Mouse (Mus musculus): ENCODE results near the gene Pcnx. TPM values are rescaled to one million over a fixed set of nuclear protein-coding genes. Genes with fewer than 3 reads are reported as not detected.

Gene Pcnx
- polyA plus RNA-seq, 1 experiment from 2014 or later: 11.4 TPM

GRCm38 (mm10) chr12:81941191-81941590 lies 81.4 kb downstream of the Pcnx start:
- H3K27me3 ChIP-seq (ENCODE audit: control insufficient read depth, insufficient read depth, low read length): no peaks in the 10 kb centered on the region
- H3K4me3 ChIP-seq (ENCODE audit: low read depth, low read length): no peak overlapping the region
- no peak overlapping the region for H3K27ac ChIP-seq (ENCODE audit: low read depth, low read length)
- ATAC-seq (ENCODE audit: low FRiP score) (no peak), DNase-seq (ENCODE audit: low spot score, missing footprints) (no peak)
- H3K36me3 ChIP-seq (ENCODE audit: control insufficient read depth, insufficient read depth, low read length): no peaks in the 10 kb centered on the region
- peaks cover under 1% of the 10 kb centered on the region for H3K4me1 ChIP-seq (ENCODE audit: control insufficient read depth, insufficient read depth, low read length)
- H3K9me3 ChIP-seq (ENCODE audit: control insufficient read depth, low read length): no peaks in the 10 kb centered on the region
- WGBS: 78% methylated on average over 9 of the region's 9 CpGs
- no peak overlapping the region for H3K9ac ChIP-seq (ENCODE audit: low read length)
- no peak overlapping the region for H3K4me2 ChIP-seq

- Histone ChIP-seq H3K36me3 (ENCODE audit: control insufficient read depth, insufficient read depth, low read length) (no peaks in the 10 kb centered on the region), H3K9me3 (ENCODE audit: control insufficient read depth, low read length) (no peaks in the 10 kb centered on the region), H3K27ac (ENCODE audit: low read depth, low read length) (no peak overlapping the region), H3K4me3 (ENCODE audit: low read depth, low read length) (no peak overlapping the region), H3K4me1 (ENCODE audit: control insufficient read depth, insufficient read depth, low read length) (no peaks in the 10 kb centered on the region), H3K4me2 (no peak overlapping the region), H3K9ac (ENCODE audit: low read length) (no peak overlapping the region), H3K27me3 (ENCODE audit: control insufficient read depth, insufficient read depth, low read length) (no peaks in the 10 kb centered on the region)
- ATAC-seq (ENCODE audit: low FRiP score): no peak
- WGBS: 87% methylated on average over 12 of the region's 12 CpGs
- DNase-seq (ENCODE audit: low spot score, missing footprints): no peak
Measured at GRCm38 (mm10) chr12:81943331-81944062, 83.7 kb downstream of the Pcnx start.

GRCm38 (mm10) chr12:81949026-81949425 lies 89.2 kb downstream of the Pcnx start:
- no peak overlapping the region for H3K9ac ChIP-seq (ENCODE audit: low read length)
- WGBS: 93% methylated on average over 6 of the region's 6 CpGs
- no peak overlapping the region for H3K4me3 ChIP-seq (ENCODE audit: low read depth, low read length)
- no peak for ATAC-seq (ENCODE audit: low FRiP score)
- no peak for DNase-seq (ENCODE audit: low spot score, missing footprints)
- H3K9me3 ChIP-seq (ENCODE audit: control insufficient read depth, low read length): no peaks in the 10 kb centered on the region
- H3K27me3 ChIP-seq (ENCODE audit: control insufficient read depth, insufficient read depth, low read length): no peaks in the 10 kb centered on the region
- no peak overlapping the region for H3K4me2 ChIP-seq
- H3K4me1 ChIP-seq (ENCODE audit: control insufficient read depth, insufficient read depth, low read length): no peaks in the 10 kb centered on the region
- no peak overlapping the region for H3K27ac ChIP-seq (ENCODE audit: low read depth, low read length)
- H3K36me3 ChIP-seq (ENCODE audit: control insufficient read depth, insufficient read depth, low read length): no peaks in the 10 kb centered on the region

GRCm38 (mm10) chr12:81950016-81950415 lies 90.2 kb downstream of the Pcnx start:
- Histone ChIP-seq H3K27me3 (ENCODE audit: control insufficient read depth, insufficient read depth, low read length) (no peaks in the 10 kb centered on the region), H3K9me3 (ENCODE audit: control insufficient read depth, low read length) (no peaks in the 10 kb centered on the region), H3K36me3 (ENCODE audit: control insufficient read depth, insufficient read depth, low read length) (no peaks in the 10 kb centered on the region), H3K27ac (ENCODE audit: low read depth, low read length) (no peak overlapping the region), H3K9ac (ENCODE audit: low read length) (no peak overlapping the region), H3K4me2 (no peak overlapping the region), H3K4me3 (ENCODE audit: low read depth, low read length) (no peak overlapping the region), H3K4me1 (ENCODE audit: control insufficient read depth, insufficient read depth, low read length) (no peaks in the 10 kb centered on the region)
- no peak for ATAC-seq (ENCODE audit: low FRiP score)
- no peak for DNase-seq (ENCODE audit: low spot score, missing footprints)
- 89% methylated on average over 2 of the region's 2 CpGs for WGBS

GRCm38 (mm10) chr12:81958351-81958750 lies 98.5 kb downstream of the Pcnx start:
- no peak for DNase-seq (ENCODE audit: low spot score, missing footprints)
- H3K36me3 ChIP-seq (ENCODE audit: control insufficient read depth, insufficient read depth, low read length): no peaks in the 10 kb centered on the region
- H3K4me2 ChIP-seq: no peak overlapping the region
- no peaks in the 10 kb centered on the region for H3K9me3 ChIP-seq (ENCODE audit: control insufficient read depth, low read length)
- no peak overlapping the region for H3K4me3 ChIP-seq (ENCODE audit: low read depth, low read length)
- H3K27me3 ChIP-seq (ENCODE audit: control insufficient read depth, insufficient read depth, low read length): no peaks in the 10 kb centered on the region
- no peak overlapping the region for H3K9ac ChIP-seq (ENCODE audit: low read length)
- no peak overlapping the region for H3K27ac ChIP-seq (ENCODE audit: low read depth, low read length)
- no peaks in the 10 kb centered on the region for H3K4me1 ChIP-seq (ENCODE audit: control insufficient read depth, insufficient read depth, low read length)
- 93% methylated on average over 4 of the region's 4 CpGs for WGBS
- ATAC-seq (ENCODE audit: low FRiP score): no peak

GRCm38 (mm10) chr12:81965416-81965815 lies 105.6 kb downstream of the Pcnx start:
- Histone ChIP-seq H3K27me3 (ENCODE audit: control insufficient read depth, insufficient read depth, low read length) (no peaks in the 10 kb centered on the region), H3K4me1 (ENCODE audit: control insufficient read depth, insufficient read depth, low read length) (no peaks in the 10 kb centered on the region), H3K9ac (ENCODE audit: low read length) (no peak overlapping the region), H3K4me2 (no peak overlapping the region), H3K9me3 (ENCODE audit: control insufficient read depth, low read length) (no peaks in the 10 kb centered on the region), H3K4me3 (ENCODE audit: low read depth, low read length) (no peak overlapping the region), H3K36me3 (ENCODE audit: control insufficient read depth, insufficient read depth, low read length) (no peaks in the 10 kb centered on the region), H3K27ac (ENCODE audit: low read depth, low read length) (no peak overlapping the region)
- WGBS: 91% methylated on average over 2 of the region's 2 CpGs
- DNase-seq (ENCODE audit: low spot score, missing footprints): no peak
- ATAC-seq (ENCODE audit: low FRiP score): no peak

- no peak for ATAC-seq (ENCODE audit: low FRiP score)
- peaks cover 6% of the 10 kb centered on the region; the same call in 1 of the 2 replicates for H3K36me3 ChIP-seq (ENCODE audit: control insufficient read depth, insufficient read depth, low read length)
Measured at GRCm38 (mm10) chr12:81971042-81971883, 111.4 kb downstream of the Pcnx start.

GRCm38 (mm10) chr12:81971884-81972362 lies 112.1 kb downstream of the Pcnx start:
- WGBS: 73% methylated on average over 8 of the region's 8 CpGs
- Histone ChIP-seq H3K4me1 (ENCODE audit: control insufficient read depth, insufficient read depth, low read length) (no peaks in the 10 kb centered on the region), H3K27ac (ENCODE audit: low read depth, low read length) (no peak overlapping the region), H3K4me3 (ENCODE audit: low read depth, low read length) (no peak overlapping the region), H3K27me3 (ENCODE audit: control insufficient read depth, insufficient read depth, low read length) (no peaks in the 10 kb centered on the region), H3K9ac (ENCODE audit: low read length) (no peak overlapping the region), H3K9me3 (ENCODE audit: control insufficient read depth, low read length) (no peaks in the 10 kb centered on the region), H3K4me2 (no peak overlapping the region), H3K36me3 (ENCODE audit: control insufficient read depth, insufficient read depth, low read length) (peaks cover 6% of the 10 kb centered on the region; the same call in 1 of the 2 replicates)
- DNase-seq (ENCODE audit: low spot score, missing footprints): no peak
- ATAC-seq (ENCODE audit: low FRiP score): no peak

More at GRCm38 (mm10) chr12:81971042-81971883, 111.4 kb downstream of the Pcnx start:
- H3K27ac ChIP-seq (ENCODE audit: low read depth, low read length): no peak overlapping the region
- no peak overlapping the region for H3K4me2 ChIP-seq
- no peak overlapping the region for H3K9ac ChIP-seq (ENCODE audit: low read length)
- H3K27me3 ChIP-seq (ENCODE audit: control insufficient read depth, insufficient read depth, low read length): no peaks in the 10 kb centered on the region
- no peaks in the 10 kb centered on the region for H3K9me3 ChIP-seq (ENCODE audit: control insufficient read depth, low read length)
- H3K4me3 ChIP-seq (ENCODE audit: low read depth, low read length): no peak overlapping the region
- H3K4me1 ChIP-seq (ENCODE audit: control insufficient read depth, insufficient read depth, low read length): no peaks in the 10 kb centered on the region
- 94% methylated on average over 19 of the region's 19 CpGs for WGBS
- no peak for DNase-seq (ENCODE audit: low spot score, missing footprints)

GRCm38 (mm10) chr12:81974806-81975205 lies 115.0 kb downstream of the Pcnx start:
- H3K36me3 ChIP-seq (ENCODE audit: control insufficient read depth, insufficient read depth, low read length): peaks cover 6% of the 10 kb centered on the region; the same call in 1 of the 2 replicates
- no peak overlapping the region for H3K9ac ChIP-seq (ENCODE audit: low read length)
- no peak overlapping the region for H3K27ac ChIP-seq (ENCODE audit: low read depth, low read length)
- 79% methylated on average over 2 of the region's 2 CpGs for WGBS
- DNase-seq (ENCODE audit: low spot score, missing footprints): no peak
- H3K27me3 ChIP-seq (ENCODE audit: control insufficient read depth, insufficient read depth, low read length): no peaks in the 10 kb centered on the region
- H3K4me3 ChIP-seq (ENCODE audit: low read depth, low read length): no peak overlapping the region
- ATAC-seq (ENCODE audit: low FRiP score): no peak
- H3K4me2 ChIP-seq: no peak overlapping the region
- H3K9me3 ChIP-seq (ENCODE audit: control insufficient read depth, low read length): no peaks in the 10 kb centered on the region
- H3K4me1 ChIP-seq (ENCODE audit: control insufficient read depth, insufficient read depth, low read length): no peaks in the 10 kb centered on the region

Data from midbrain, embryonic 11.5 days (tissue).